Mouse (Mus musculus) liver, embryonic 16.5 days (tissue): ENCODE results near the gene Ubxn2a. TPM values are rescaled to one million over a fixed set of nuclear protein-coding genes. Genes with fewer than 3 reads are reported as not detected.

Experiments
- polyA plus RNA-seq: library from polyadenylated mRNA; unstranded; fragments of >200 nt; fragmentation: Nextera tagmentation; extraction: Ambion mirVana; gene quantifications from 2 replicates; pipeline ENCODE4 v1.2.1, GENCODE M21; 2015

The Ubxn2a gene
- polyA plus RNA-seq, 1 experiment from 2014 or later: 20.9 TPM

Other genes starting within 250 kb of the Ubxn2a start
- 0.04 TPM in 1 of 2 replicates, not detected in the other for gene Fam228a, start 169.3 kb downstream of the Ubxn2a start, polyA plus RNA-seq
- 0.47 and 0.76 TPM in 2 replicates for gene Pfn4, start 138.7 kb downstream of the Ubxn2a start, polyA plus RNA-seq
- gene Fam228b, start 138.4 kb downstream of the Ubxn2a start, polyA plus RNA-seq: 0.42 and 0.85 TPM in 2 replicates
- 80.2 and 83.3 TPM in 2 replicates for gene Sf3b6, start 90.2 kb downstream of the Ubxn2a start, polyA plus RNA-seq
- 3.6 TPM in 2 replicates for gene Fkbp1b, start 66.1 kb downstream of the Ubxn2a start, polyA plus RNA-seq
- gene Wdcp, start 64.4 kb downstream of the Ubxn2a start, polyA plus RNA-seq: 8.8 and 10.2 TPM in 2 replicates
- 60.8 and 63.3 TPM in 2 replicates for gene Mfsd2b, start 33.3 kb downstream of the Ubxn2a start, polyA plus RNA-seq
- gene Atad2b, start 9.6 kb upstream of the Ubxn2a start, polyA plus RNA-seq: 3.8 TPM in 2 replicates